Mouse (Mus musculus) cerebellum, adult 2 months (tissue): ENCODE data around the gene Atp5b. TPM values are rescaled to one million over a fixed set of nuclear protein-coding genes. Genes with fewer than 3 reads are reported as not detected.

Experiments
- DNase-seq, 2 experiments: peaks; one replicate each; pipeline ENCODE4 v3.0.0; 2021
- H3K27ac ChIP-seq: fragments of 200-500 bp; 2 replicates; pipeline ENCODE4 v1.5.1; 2012; ENCODE audit warnings: low read length, control low read depth, inconsistent platforms; ENCODE audit not compliant: insufficient read depth
- H3K27me3 ChIP-seq: fragments of 200-500 bp; 2 replicates; pipeline ENCODE4 v1.6.1; 2012; ENCODE audit warnings: inconsistent platforms, mild to moderate bottlenecking, low read length, moderate library complexity; ENCODE audit not compliant: control insufficient read depth, insufficient read depth
- H3K4me1 ChIP-seq: fragments of 200-500 bp; 2 replicates; pipeline ENCODE4 v1.6.1; 2011; ENCODE audit warnings: low read length; ENCODE audit not compliant: control insufficient read depth, insufficient read depth
- H3K4me3 ChIP-seq: fragments of 200-500 bp; replicated peaks from 2 replicates; pipeline ENCODE3; 2011; ENCODE audit warnings: mild to moderate bottlenecking, low read depth, low read length, control low read depth; ENCODE audit not compliant: insufficient read depth
- CTCF ChIP-seq: fragments of 200-500 bp; IDR thresholded peaks from 2 replicates; pipeline ENCODE4 v1.5.1; 2011; ENCODE audit warnings: low read depth, mild to moderate bottlenecking, control low read depth, low read length, moderate library complexity, borderline replicate concordance; ENCODE audit not compliant: insufficient read depth
- POLR2A ChIP-seq: fragments of 200-500 bp; IDR thresholded peaks from 2 replicates; pipeline ENCODE4 v1.6.1; 2011; ENCODE audit warnings: low read length, control low read depth, borderline replicate concordance; ENCODE audit not compliant: insufficient read depth
- WGBS: fragments of 180-500 bp; shearing (Covaris S2); methylation state at CpG from one replicate; pipeline ENCODE4 v1.1.7; 2018; 5-methylcytosine and 5-hydroxymethylcytosine counted together
- polyA plus RNA-seq: library from polyadenylated mRNA; depleted of rRNA; stranded (reverse); fragments of >200 nt; gene quantifications from 2 replicates; pipeline ENCODE4 v1.2.3, GENCODE M21; 2012; rRNA removed

The Atp5b gene
- polyA plus RNA-seq, 1 experiment, result 2,153 TPM

DNA sequence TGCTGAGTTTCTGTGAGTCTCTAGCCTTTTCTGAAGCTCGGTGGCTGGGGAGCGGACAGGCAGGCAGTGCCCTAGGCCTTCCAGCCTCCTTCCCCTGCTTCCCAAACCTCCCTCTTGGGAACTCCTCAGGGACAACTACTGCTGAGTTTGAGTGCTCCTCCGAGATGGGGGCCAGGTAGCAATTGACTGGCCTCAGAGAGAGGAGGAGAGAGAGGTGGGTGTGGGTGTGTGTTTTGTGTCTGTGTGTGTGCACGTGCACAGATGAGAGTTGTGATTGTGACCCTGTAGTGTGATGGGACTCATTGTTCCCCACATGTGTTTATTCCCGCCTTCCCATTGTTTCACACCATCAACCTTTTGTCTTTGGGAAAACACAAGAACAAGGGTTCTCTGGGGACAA, 44.4 kb downstream of the Atp5b start:
- 67% methylated on average over 5 of the region's 5 CpGs for WGBS
- no peak for TF ChIP-seq CTCF
- TF ChIP-seq POLR2A, result no peak
- H3K27me3 ChIP-seq, result no peaks in the 10 kb centered on the region
- no peaks in the 10 kb centered on the region for H3K4me1 ChIP-seq
- DNase-seq, result no peak
- H3K27ac ChIP-seq, result no peak overlapping the region
- no peak overlapping the region for H3K4me3 ChIP-seq

DNA sequence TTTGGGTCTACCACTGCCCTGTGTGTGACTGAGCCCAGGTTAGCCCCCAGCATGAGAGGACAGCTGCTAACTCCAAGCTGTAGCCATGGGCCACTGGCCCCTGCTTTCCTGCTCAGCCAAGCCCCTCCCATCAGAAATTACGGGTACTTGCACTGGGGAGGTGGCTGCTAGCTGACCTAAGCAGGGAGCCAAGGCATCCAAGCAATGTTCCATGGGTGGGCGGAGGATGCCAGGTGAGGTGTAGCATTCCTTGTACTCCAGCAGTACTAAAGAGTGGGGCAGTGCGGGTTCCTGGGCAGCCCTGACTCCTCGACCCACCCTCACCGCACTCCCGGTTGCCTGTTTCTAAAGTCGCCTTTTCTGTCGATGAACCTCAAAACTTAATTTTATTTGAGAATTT, 45.1 kb downstream of the Atp5b start:
- no peaks in the 10 kb centered on the region for H3K4me1 ChIP-seq
- no peak overlapping the region for H3K4me3 ChIP-seq
- no peak for DNase-seq
- no peaks in the 10 kb centered on the region for H3K27me3 ChIP-seq
- no peak for TF ChIP-seq CTCF
- TF ChIP-seq POLR2A, result no peak
- WGBS, result 83% methylated on average over 8 of the region's 8 CpGs
- no peak overlapping the region for H3K27ac ChIP-seq

GRCm38 (mm10) chr10:128131297-128131696, 48.2 kb downstream of the Atp5b start:
- H3K27me3 ChIP-seq, result no peaks in the 10 kb centered on the region
- DNase-seq, result no peak
- H3K4me3 ChIP-seq, result no peak overlapping the region
- TF ChIP-seq POLR2A (no peak), CTCF (no peak)
- 81% methylated on average over 3 of the region's 3 CpGs for WGBS
- no peaks in the 10 kb centered on the region for H3K4me1 ChIP-seq
- H3K27ac ChIP-seq, result no peak overlapping the region

- no peak overlapping the region for H3K4me3 ChIP-seq
- no peak overlapping the region for H3K27ac ChIP-seq
- no peak for DNase-seq
- no peaks in the 10 kb centered on the region for H3K27me3 ChIP-seq
- H3K4me1 ChIP-seq, result no peaks in the 10 kb centered on the region
- no peak for TF ChIP-seq POLR2A
- no peak for TF ChIP-seq CTCF
Measured at GRCm38 (mm10) chr10:128131812-128132211, 48.7 kb downstream of the Atp5b start.

- WGBS, result 22% methylated on average over 13 of the region's 13 CpGs
- no peaks in the 10 kb centered on the region for H3K27me3 ChIP-seq
- TF ChIP-seq POLR2A (no peak), CTCF (no peak)
- DNase-seq, result no peak
- H3K27ac ChIP-seq, result no peak overlapping the region
- H3K4me3 ChIP-seq, result no peak overlapping the region
- H3K4me1 ChIP-seq, result no peaks in the 10 kb centered on the region
Measured at GRCm38 (mm10) chr10:128133650-128134332, 50.7 kb downstream of the Atp5b start.

DNA sequence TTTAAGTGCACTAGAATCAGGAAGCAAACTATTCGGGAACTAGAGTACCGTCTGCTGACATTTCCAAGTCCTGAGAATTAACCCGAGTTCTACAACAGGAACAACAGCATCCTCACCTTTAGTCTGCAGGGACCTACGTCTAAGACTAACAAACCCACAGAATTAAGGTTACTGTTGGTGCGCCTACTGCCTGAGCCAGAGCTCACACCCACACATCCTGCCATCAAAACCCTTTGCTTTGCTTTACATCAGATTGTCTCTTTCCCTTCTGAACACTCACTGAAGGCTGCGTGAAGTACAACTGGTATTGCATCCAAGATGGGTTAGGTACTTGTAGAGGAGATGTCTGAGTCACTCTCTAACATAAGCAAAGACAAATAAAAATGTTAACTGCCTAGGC, 52.3 kb downstream of the Atp5b start:
- WGBS, result 94% methylated on average over 6 of the region's 6 CpGs
- no peak overlapping the region for H3K27ac ChIP-seq
- no peak overlapping the region for H3K4me3 ChIP-seq
- TF ChIP-seq CTCF, result no peak
- no peaks in the 10 kb centered on the region for H3K4me1 ChIP-seq
- H3K27me3 ChIP-seq, result no peaks in the 10 kb centered on the region
- DNase-seq, result no peak

Other genes starting within 250 kb of the Atp5b start
- not detected in 2 replicates for gene Rdh19, start 233.3 kb upstream of the Atp5b start, polyA plus RNA-seq
- gene Rdh16f2, start 216.8 kb upstream of the Atp5b start, polyA plus RNA-seq, result not detected in 2 replicates
- gene Rdh7, start 194.5 kb upstream of the Atp5b start, polyA plus RNA-seq, result not detected in 2 replicates
- gene Sdr9c7, start 184.8 kb upstream of the Atp5b start, polyA plus RNA-seq, result 0.13 TPM in 1 of 2 replicates, not detected in the other
- gene Hsd17b6, start 75.7 kb upstream of the Atp5b start, polyA plus RNA-seq, result not detected in 2 replicates
- 16.2 and 17.4 TPM in 2 replicates for gene Prim1, start 68.1 kb upstream of the Atp5b start, polyA plus RNA-seq
- 209 and 230 TPM in 2 replicates for gene Naca, start 47.7 kb upstream of the Atp5b start, polyA plus RNA-seq
- gene Ptges3, start 24.3 kb upstream of the Atp5b start, polyA plus RNA-seq, result 69.9 and 75.5 TPM in 2 replicates
- gene Baz2a, start 8.3 kb downstream of the Atp5b start, polyA plus RNA-seq, result 42.9 and 45.2 TPM in 2 replicates
- 23.5 and 23.7 TPM in 2 replicates for gene Rbms2, start 97.0 kb downstream of the Atp5b start, polyA plus RNA-seq
- 68.3 and 77.7 TPM in 2 replicates for gene Gls2, start 111.2 kb downstream of the Atp5b start, polyA plus RNA-seq
- gene Spryd4, start 128.5 kb downstream of the Atp5b start, polyA plus RNA-seq, result 13.5 and 15.6 TPM in 2 replicates
- gene Mip, start 142.6 kb downstream of the Atp5b start, polyA plus RNA-seq, result not detected in 2 replicates
- gene Timeless, start 148.8 kb downstream of the Atp5b start, polyA plus RNA-seq, result 6.3 and 6.6 TPM in 2 replicates
- not detected in 2 replicates for gene Apon, start 170.8 kb downstream of the Atp5b start, polyA plus RNA-seq
- gene Apof, start 185.4 kb downstream of the Atp5b start, polyA plus RNA-seq, result not detected in 2 replicates
- gene Stat2, start 187.3 kb downstream of the Atp5b start, polyA plus RNA-seq, result 94.4 and 110 TPM in 2 replicates
- 1.2 and 1.8 TPM in 2 replicates for gene Il23a, start 215.5 kb downstream of the Atp5b start, polyA plus RNA-seq
- 42.6 and 48.5 TPM in 2 replicates for gene Pan2, start 220.1 kb downstream of the Atp5b start, polyA plus RNA-seq
- 65.3 and 65.4 TPM in 2 replicates for gene Cnpy2, start 239.2 kb downstream of the Atp5b start, polyA plus RNA-seq